Mouse (Mus musculus): ENCODE measurements at regions not wholly inside any gene's neighbourhood (a gene's known extent, or its start where the extent isn't known, plus 50 kb on each side); places are given as distances from the start of the nearest gene placed in this dataset.

GRCm38 (mm10) chr6:117283616-117284015 is 115.3 kb downstream of the Cxcl12 start:
- H3K36me3 ChIP-seq (replicated peaks), result no peaks in the 10 kb centered on the region
- no peak overlapping the region for H3K27ac ChIP-seq (replicated peaks)
- no peaks in the 10 kb centered on the region for H3K27me3 ChIP-seq (replicated peaks; ENCODE audit: low read depth, poor library complexity, severe bottlenecking)
- no peak overlapping the region for H3K4me3 ChIP-seq
- H3K9me3 ChIP-seq, result no peaks in the 10 kb centered on the region
- DNase-seq (ENCODE audit: low spot score), result no peak
- 82% methylated on average over 3 of the region's 3 CpGs for WGBS
- H3K4me1 ChIP-seq, result peaks cover 24% of the 10 kb centered on the region

- Histone ChIP-seq H3K36me3 (replicated peaks) (no peaks in the 10 kb centered on the region), H3K9me3 (no peaks in the 10 kb centered on the region), H3K4me3 (no peak overlapping the region), H3K4me1 (peaks cover 19% of the 10 kb centered on the region), H3K27me3 (replicated peaks; ENCODE audit: low read depth, poor library complexity, severe bottlenecking) (no peaks in the 10 kb centered on the region), H3K27ac (replicated peaks) (no peak overlapping the region)
- 52% methylated on average over 5 of the region's 5 CpGs for WGBS
- DNase-seq (ENCODE audit: low spot score), result no peak
Observed at GRCm38 (mm10) chr6:117284376-117285106, 116.2 kb downstream of the Cxcl12 start.

- Histone ChIP-seq H3K9me3 (no peaks in the 10 kb centered on the region), H3K27ac (replicated peaks) (no peak overlapping the region), H3K27me3 (replicated peaks; ENCODE audit: low read depth, poor library complexity, severe bottlenecking) (no peaks in the 10 kb centered on the region), H3K4me1 (peaks cover 6% of the 10 kb centered on the region; the same call in 1 of the 2 replicates), H3K4me3 (no peak overlapping the region), H3K36me3 (replicated peaks) (no peaks in the 10 kb centered on the region)
- DNase-seq (ENCODE audit: low spot score), result no peak
- 89% methylated on average over 5 of the region's 5 CpGs for WGBS
Observed at GRCm38 (mm10) chr6:117287396-117287795, 119.1 kb downstream of the Cxcl12 start.

- Histone ChIP-seq H3K4me1 (peaks cover 7% of the 10 kb centered on the region), H3K9me3 (no peaks in the 10 kb centered on the region), H3K36me3 (replicated peaks) (no peaks in the 10 kb centered on the region), H3K27me3 (replicated peaks; ENCODE audit: low read depth, poor library complexity, severe bottlenecking) (no peaks in the 10 kb centered on the region), H3K4me3 (no peak overlapping the region), H3K27ac (replicated peaks) (no peak overlapping the region)
- DNase-seq (ENCODE audit: low spot score), result peak; percentile 11
- WGBS, result 25% methylated on average over 9 of the region's 9 CpGs
Observed at GRCm38 (mm10) chr6:117293780-117294465, 125.6 kb downstream of the Cxcl12 start.

GRCm38 (mm10) chr6:117297918-117298317 is 129.6 kb downstream of the Cxcl12 start:
- Histone ChIP-seq H3K27ac (replicated peaks) (no peak overlapping the region), H3K36me3 (replicated peaks) (no peaks in the 10 kb centered on the region), H3K4me3 (no peak overlapping the region), H3K27me3 (replicated peaks; ENCODE audit: low read depth, poor library complexity, severe bottlenecking) (no peaks in the 10 kb centered on the region), H3K4me1 (peaks cover 21% of the 10 kb centered on the region), H3K9me3 (no peaks in the 10 kb centered on the region)
- DNase-seq (ENCODE audit: low spot score), result no peak
- WGBS, result 86% methylated on average over 2 of the region's 2 CpGs

GRCm38 (mm10) chr6:117299503-117300288 is 131.4 kb downstream of the Cxcl12 start:
- H3K36me3 ChIP-seq (replicated peaks), result no peaks in the 10 kb centered on the region
- 0 out of 2 replicates have a peak overlapping the region, but pooled peaks have one; percentile 4 for H3K27ac ChIP-seq (replicated peaks)
- peaks cover 14% of the 10 kb centered on the region for H3K4me1 ChIP-seq
- WGBS, result 46% methylated on average over 7 of the region's 7 CpGs
- H3K9me3 ChIP-seq, result no peaks in the 10 kb centered on the region
- H3K4me3 ChIP-seq, result no peak overlapping the region
- H3K27me3 ChIP-seq (replicated peaks; ENCODE audit: low read depth, poor library complexity, severe bottlenecking), result no peaks in the 10 kb centered on the region
- no peak for DNase-seq (ENCODE audit: low spot score)

GRCm38 (mm10) chr6:117303361-117303760 is 135.0 kb downstream of the Cxcl12 start:
- Histone ChIP-seq H3K4me1 (peaks cover 14% of the 10 kb centered on the region), H3K9me3 (no peaks in the 10 kb centered on the region), H3K4me3 (no peak overlapping the region), H3K27me3 (replicated peaks; ENCODE audit: low read depth, poor library complexity, severe bottlenecking) (no peaks in the 10 kb centered on the region), H3K27ac (replicated peaks) (no peak overlapping the region), H3K36me3 (replicated peaks) (no peaks in the 10 kb centered on the region)
- DNase-seq (ENCODE audit: low spot score), result no peak
- WGBS, result 52% methylated on average over 5 of the region's 5 CpGs

GRCm38 (mm10) chr6:117305736-117306250 is 137.5 kb downstream of the Cxcl12 start:
- H3K4me1 ChIP-seq, result no peaks in the 10 kb centered on the region
- no peak overlapping the region for H3K27ac ChIP-seq (replicated peaks)
- H3K27me3 ChIP-seq (replicated peaks; ENCODE audit: low read depth, poor library complexity, severe bottlenecking), result no peaks in the 10 kb centered on the region
- peak; percentile 7 for DNase-seq (ENCODE audit: low spot score)
- H3K4me3 ChIP-seq, result no peak overlapping the region
- no peaks in the 10 kb centered on the region for H3K36me3 ChIP-seq (replicated peaks)
- H3K9me3 ChIP-seq, result no peaks in the 10 kb centered on the region
- WGBS, result 77% methylated on average over 4 of the region's 4 CpGs

- H3K27ac ChIP-seq (replicated peaks), result no peak overlapping the region
- no peak overlapping the region for H3K4me3 ChIP-seq
- H3K4me1 ChIP-seq, result peaks cover 12% of the 10 kb centered on the region
- H3K27me3 ChIP-seq (replicated peaks; ENCODE audit: low read depth, poor library complexity, severe bottlenecking), result no peaks in the 10 kb centered on the region
- H3K36me3 ChIP-seq (replicated peaks), result no peaks in the 10 kb centered on the region
- no peaks in the 10 kb centered on the region for H3K9me3 ChIP-seq
- 86% methylated on average over 2 of the region's 2 CpGs for WGBS
- DNase-seq (ENCODE audit: low spot score), result peak; percentile 2
Observed at GRCm38 (mm10) chr6:117308636-117309035, 140.3 kb downstream of the Cxcl12 start.

- Histone ChIP-seq H3K4me3 (no peak overlapping the region), H3K4me1 (peaks cover 22% of the 10 kb centered on the region), H3K27me3 (replicated peaks; ENCODE audit: low read depth, poor library complexity, severe bottlenecking) (no peaks in the 10 kb centered on the region), H3K36me3 (replicated peaks) (no peaks in the 10 kb centered on the region), H3K27ac (replicated peaks) (peak overlapping the region; percentile 59), H3K9me3 (no peaks in the 10 kb centered on the region)
- DNase-seq (ENCODE audit: low spot score), result peak; percentile 16
- 62% methylated on average over 13 of the region's 13 CpGs for WGBS
Observed at GRCm38 (mm10) chr6:117312891-117313781, 144.8 kb downstream of the Cxcl12 start.

- DNase-seq (ENCODE audit: low spot score), result peak; percentile 27
- Histone ChIP-seq H3K27me3 (replicated peaks; ENCODE audit: low read depth, poor library complexity, severe bottlenecking) (no peaks in the 10 kb centered on the region), H3K36me3 (replicated peaks) (no peaks in the 10 kb centered on the region), H3K4me3 (no peak overlapping the region), H3K9me3 (no peaks in the 10 kb centered on the region), H3K4me1 (peaks cover 22% of the 10 kb centered on the region), H3K27ac (replicated peaks) (no peak overlapping the region)
- WGBS, result 39% methylated on average over 6 of the region's 6 CpGs
Observed at GRCm38 (mm10) chr6:117313944-117314566, 145.7 kb downstream of the Cxcl12 start.

Measured in embryonic facial prominence, embryonic 10.5 days (tissue).